Mouse (Mus musculus) right cerebral cortex, adult 2 months (tissue): ENCODE data around the gene Abcc1.

Experiments used
- DNase-seq, 2 experiments: peaks; one replicate each; pipeline ENCODE4 v3.0.0; 2021 to 2022; ENCODE audit warnings: low spot score in 2 of 2

Gene Abcc1

GRCm38 (mm10) chr16:14439801-14440614 lies 78.7 kb downstream of the Abcc1 start:
- DNase-seq = no peak

GRCm38 (mm10) chr16:14444059-14444855 lies 82.9 kb downstream of the Abcc1 start:
- no peak for DNase-seq

DNA sequence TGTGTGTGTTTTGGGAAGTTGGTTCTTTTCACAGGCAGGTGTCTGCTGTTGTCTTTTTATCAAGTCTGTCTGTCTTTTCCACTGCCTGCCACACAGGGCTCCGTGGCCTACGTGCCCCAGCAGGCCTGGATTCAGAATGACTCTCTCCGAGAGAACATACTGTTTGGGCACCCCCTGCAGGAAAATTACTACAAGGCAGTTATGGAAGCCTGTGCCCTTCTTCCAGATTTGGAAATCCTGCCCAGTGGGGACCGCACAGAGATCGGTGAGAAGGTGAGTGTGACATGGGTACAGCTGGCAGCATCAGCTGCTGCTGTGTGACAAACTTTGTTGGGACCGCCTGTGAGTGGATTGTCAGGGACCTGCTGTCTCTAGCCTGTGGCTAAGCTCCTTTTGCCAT lies 83.8 kb downstream of the Abcc1 start:
- no peak for DNase-seq

DNA sequence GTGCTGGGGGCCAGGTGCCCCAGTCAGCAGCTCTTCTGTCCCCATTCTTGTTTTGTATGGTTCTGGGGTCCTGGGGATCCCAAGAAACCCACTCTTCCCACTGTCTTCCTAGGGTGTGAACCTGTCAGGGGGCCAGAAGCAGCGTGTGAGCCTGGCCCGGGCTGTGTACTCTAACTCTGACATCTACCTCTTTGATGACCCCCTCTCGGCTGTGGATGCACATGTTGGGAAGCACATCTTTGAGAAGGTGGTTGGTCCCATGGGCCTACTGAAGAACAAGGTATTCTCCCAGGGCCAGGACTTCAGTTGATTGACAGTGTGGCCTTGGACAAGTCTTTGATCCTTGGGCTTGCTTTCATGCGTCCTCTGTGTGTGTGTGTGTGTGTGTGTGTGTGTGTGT lies 86.0 kb downstream of the Abcc1 start:
- DNase-seq = no peak

- no peak for DNase-seq
Measured at GRCm38 (mm10) chr16:14448307-14448706, 86.9 kb downstream of the Abcc1 start.

DNA sequence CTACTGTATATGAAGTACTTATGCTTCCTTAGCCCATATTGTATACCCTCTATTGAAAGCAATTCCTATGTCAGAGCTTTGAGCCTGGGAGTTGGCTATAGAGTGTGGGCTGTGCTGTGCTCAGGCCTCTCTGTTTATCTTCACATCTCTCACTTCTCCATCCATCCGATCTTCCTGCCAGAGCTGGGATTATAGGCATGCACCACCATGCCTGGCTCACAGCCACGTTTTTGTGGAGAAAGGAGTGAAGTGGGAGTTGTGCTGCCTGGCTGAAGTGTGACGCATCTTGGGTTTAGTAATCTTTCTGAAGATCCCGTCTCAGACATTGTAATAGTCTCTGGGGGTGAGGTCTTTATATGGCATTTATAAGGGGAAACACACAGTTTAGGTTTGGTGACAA lies 88.5 kb downstream of the Abcc1 start:
- peak; percentile 63 to 66 for DNase-seq

GRCm38 (mm10) chr16:14451374-14452046 lies 90.2 kb downstream of the Abcc1 start:
- DNase-seq = peak; percentile 38 to 44

DNA sequence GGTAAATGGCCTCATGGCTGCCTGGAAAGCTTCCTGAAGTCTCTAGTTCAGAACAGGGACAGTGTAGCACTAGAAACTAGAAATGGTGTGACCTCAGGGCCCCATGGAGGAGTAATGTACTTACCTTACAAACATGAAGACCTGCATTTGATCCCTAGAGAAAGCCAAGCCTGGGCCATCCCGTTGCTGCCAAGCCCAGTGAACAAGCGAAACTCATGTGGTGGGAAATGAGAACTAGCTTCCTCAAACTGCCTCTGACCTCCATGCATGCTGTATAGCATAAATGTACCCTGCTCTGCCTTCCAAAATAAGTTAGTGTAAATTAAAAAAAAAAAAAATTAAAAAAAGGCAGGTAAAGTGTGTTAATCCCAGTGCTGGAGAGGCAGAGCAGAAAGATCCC lies 101.2 kb downstream of the Abcc1 start:
- no peak for DNase-seq

- DNase-seq = no peak
Measured at GRCm38 (mm10) chr16:14465016-14465415, 103.7 kb downstream of the Abcc1 start.

DNA sequence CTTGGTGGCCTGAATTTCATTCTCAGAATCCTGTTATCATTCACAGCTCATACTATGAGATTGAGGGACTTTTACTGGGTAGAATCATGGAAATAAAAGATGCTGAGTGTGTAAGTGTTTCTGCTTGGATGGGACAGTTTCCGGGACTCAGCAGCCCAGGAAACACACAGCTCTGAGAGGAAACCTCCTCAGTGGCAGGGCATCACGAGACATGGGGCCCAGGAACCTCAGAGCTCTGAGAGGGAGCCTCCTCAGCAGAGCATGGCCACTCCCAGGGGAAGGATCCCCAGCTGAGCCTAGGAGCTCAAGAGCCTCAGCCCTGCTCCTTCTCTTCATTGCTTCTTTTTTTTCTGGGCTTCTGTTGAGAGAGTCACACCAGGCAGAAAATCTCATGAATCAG lies 107.0 kb downstream of the Abcc1 start:
- no peak for DNase-seq

DNA sequence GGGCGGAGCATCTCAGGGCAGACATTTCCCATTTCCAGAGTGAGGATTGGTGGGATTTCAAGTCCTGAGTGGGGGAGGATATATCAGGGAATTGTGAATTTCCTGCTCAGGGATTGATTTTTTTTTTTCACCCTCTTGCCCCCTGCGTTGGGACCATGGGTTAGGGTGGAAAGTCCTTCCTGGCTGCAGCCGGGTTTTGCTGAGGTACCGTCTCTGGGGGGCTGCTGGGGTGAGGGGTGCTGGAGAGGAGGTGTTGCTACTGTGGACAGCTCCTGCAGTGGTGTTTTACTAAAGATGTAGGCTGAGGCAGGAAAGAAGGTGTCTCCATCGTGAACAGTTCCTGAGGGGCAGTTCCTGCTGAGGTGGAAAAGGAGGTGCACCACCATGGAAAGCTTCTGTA lies 107.5 kb downstream of the Abcc1 start:
- no peak for DNase-seq

DNA sequence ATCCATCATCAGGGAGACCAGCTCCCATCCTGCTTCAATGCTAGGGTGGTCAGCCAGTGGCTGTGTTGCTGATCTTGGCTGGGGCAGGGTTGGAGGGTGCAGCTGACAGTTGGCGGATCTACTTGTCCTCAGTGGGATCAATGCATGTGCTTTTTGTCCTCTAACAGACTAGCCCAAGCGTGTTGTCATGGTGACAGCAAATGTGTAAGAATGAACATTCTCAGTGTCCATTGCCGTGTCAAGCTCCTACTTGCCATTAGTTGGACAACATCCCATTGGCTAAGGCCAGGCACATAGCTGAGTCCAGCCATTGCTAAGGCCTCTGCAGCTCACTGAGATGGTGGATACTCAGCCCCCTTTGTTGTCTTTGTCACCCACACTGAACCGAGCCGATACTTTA lies 110.8 kb downstream of the Abcc1 start:
- DNase-seq = no peak

DNA sequence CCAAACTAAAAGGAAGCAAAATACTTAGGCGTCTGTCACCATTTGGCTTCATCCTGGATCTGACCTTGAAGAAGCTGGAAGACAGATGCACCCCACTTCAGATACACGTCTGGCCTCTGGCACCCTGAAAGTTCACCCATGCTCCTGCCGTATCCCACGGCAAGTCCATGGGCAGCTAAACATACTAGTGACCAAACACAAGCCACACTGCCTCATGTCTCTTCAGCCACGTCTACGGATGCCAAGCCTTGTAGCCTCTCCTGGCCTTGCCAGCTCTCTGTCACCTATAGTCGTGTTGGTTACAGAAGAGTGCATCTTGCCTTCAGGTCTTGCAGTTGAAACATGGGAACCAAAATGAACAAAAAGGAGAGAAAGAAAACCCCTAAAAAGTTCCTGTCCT lies 112.3 kb downstream of the Abcc1 start:
- no peak for DNase-seq

DNA sequence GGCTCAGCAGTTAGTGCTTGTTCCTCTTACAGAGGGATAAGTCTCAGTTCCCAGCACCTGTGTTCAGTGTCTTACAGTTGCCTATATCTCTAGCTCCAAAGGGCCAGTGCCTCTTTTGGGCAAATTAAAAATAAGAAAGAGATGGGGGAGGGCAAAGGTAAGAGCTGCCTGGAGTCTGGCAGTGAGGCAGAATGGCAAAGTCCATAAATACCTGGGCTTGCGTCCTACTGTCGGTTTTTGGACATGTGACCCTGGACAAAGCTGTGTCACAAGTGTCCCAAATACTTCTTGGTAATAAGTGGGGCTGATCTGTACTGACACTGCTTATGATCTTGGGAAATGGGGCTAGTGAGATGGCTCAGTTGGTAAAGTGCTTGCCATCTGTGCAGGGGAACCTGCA lies 113.6 kb downstream of the Abcc1 start:
- DNase-seq = no peak

DNA sequence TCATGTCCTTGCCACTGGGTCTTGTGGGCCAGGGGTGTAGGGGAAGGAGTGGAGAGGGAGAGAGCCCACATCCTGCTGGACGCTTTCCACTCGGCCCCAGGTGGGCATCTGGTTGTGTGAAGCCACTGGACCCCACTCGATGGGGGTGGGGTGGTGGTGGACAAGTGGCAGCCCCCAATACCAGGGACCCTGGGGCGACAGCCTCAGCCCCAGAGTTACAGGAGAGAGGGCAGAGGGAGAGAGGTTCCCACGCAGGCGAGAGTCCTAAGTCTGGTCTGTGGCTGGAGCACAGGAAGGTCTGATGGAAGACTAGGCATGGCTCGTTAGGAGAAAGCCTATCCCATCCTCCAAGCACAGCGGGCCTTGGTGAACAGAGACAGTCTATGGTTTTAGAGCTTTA lies 114.7 kb downstream of the Abcc1 start:
- no peak for DNase-seq

- DNase-seq = no peak
Measured at GRCm38 (mm10) chr16:14476701-14477400, 115.5 kb downstream of the Abcc1 start.

GRCm38 (mm10) chr16:14477510-14478300 lies 116.3 kb downstream of the Abcc1 start:
- no peak for DNase-seq

- DNase-seq = no peak
Measured at GRCm38 (mm10) chr16:14479641-14480040, 118.3 kb downstream of the Abcc1 start.

GRCm38 (mm10) chr16:14483221-14483620 lies 121.9 kb downstream of the Abcc1 start:
- no peak for DNase-seq

- DNase-seq = no peak
Measured at GRCm38 (mm10) chr16:14493491-14494114, 132.2 kb downstream of the Abcc1 start.
